Mouse (Mus musculus) lung, adult 2 months (tissue): ENCODE measurements around the gene Nfe2l1.
A peak's percentile ranks its signal among the peaks of the same experiment; 100 is the strongest.
"Not testable (repeated sequence)": the region's sequence is repeated elsewhere in the genome, so short reads cannot be mapped to it uniquely, and the experiment has no call there.

ENCODE experiments used
- CTCF ChIP-seq: fragments of 200-500 bp; IDR thresholded peaks from 2 replicates; pipeline ENCODE4 v1.5.1; 2011; ENCODE audit warnings: mild to moderate bottlenecking, low read length, control low read depth; ENCODE audit not compliant: insufficient read depth
- POLR2A ChIP-seq: fragments of 200-500 bp; IDR thresholded peaks from 2 replicates; pipeline ENCODE4 v1.6.1; 2011; ENCODE audit warnings: low read depth, mild to moderate bottlenecking, control low read depth, low read length, borderline replicate concordance; ENCODE audit errors: extremely low read depth

DNA sequence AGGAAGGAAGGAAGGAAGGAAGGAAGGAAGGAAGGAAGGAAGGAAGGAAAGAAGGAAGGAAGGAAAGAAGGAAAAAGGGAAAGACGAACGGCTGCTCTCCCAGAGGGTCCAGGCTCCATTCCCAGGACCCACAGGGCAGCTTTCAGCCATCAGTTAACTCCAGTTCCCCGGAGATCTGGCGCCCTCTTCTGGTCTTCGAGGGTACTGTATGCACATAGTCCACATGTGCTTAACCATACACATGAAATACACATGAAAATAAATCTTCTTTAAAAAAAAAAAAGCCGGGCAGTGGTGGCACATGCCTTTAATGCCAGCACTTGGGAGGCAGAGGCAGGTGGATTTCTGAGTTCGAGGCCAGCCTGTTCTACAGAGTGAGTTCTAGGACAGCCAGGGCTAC is 44.9 kb downstream of the Nfe2l1 start:
- peak; percentile 58 for TF ChIP-seq CTCF
- TF ChIP-seq POLR2A, result not testable (repeated sequence)
